Mouse (Mus musculus): ENCODE results near the gene Smim11.

DNA sequence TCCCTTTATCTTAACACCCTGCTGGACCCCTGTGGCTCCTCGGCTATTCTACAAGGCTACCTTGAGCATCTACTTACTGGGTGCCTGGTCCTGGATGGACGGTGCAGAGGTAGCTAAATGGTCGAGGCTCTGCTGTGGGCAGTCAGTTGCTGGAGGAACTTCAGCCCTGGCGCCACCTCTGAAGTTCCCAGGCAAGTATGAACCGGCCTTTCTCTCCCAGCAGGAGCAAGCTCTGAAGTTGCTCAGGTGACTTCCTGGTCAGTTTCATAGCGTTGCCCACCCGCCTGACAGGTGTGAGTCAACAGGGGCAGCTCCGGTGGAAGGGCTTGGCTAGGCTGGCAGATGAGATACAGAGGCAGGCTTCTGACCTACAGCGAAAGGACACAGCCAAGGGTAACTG, 58.1 kb downstream of the Smim11 start, which contains the start of gene Kcne1:
- TF ChIP-seq MAX (IDR thresholded peaks at IDR 0.05; ENCODE audit: low read depth) (no peak), CEBPB (IDR thresholded peaks at IDR 0.05; ENCODE audit: insufficient read depth, poor library complexity, severe bottlenecking) (no peak), POLR2AphosphoS2 (IDR thresholded peaks at IDR 0.05; ENCODE audit: insufficient read length, low read depth) (no peak), E2F4 (IDR thresholded peaks at IDR 0.05; ENCODE audit: insufficient read depth) (no peak), POLR2A (IDR thresholded peaks at IDR 0.05; ENCODE audit: insufficient read length, low read depth) (no peak), MYOG (IDR thresholded peaks at IDR 0.05; ENCODE audit: control insufficient read depth in 1 of 3, insufficient read depth in 1 of 3, insufficient read length in 2 of 3, low read depth in 2 of 3) (no peak), USF1 (IDR thresholded peaks at IDR 0.05; ENCODE audit: low read depth) (no peak), TCF12 (IDR thresholded peaks at IDR 0.05; ENCODE audit: insufficient read depth, poor library complexity, severe bottlenecking) (no peak), SRF (IDR thresholded peaks at IDR 0.05; ENCODE audit: control insufficient read depth, insufficient read length, low read depth) (no peak)
